ENCODE assay signal across 20 mouse cellular contexts in the genomic region with DNA sequence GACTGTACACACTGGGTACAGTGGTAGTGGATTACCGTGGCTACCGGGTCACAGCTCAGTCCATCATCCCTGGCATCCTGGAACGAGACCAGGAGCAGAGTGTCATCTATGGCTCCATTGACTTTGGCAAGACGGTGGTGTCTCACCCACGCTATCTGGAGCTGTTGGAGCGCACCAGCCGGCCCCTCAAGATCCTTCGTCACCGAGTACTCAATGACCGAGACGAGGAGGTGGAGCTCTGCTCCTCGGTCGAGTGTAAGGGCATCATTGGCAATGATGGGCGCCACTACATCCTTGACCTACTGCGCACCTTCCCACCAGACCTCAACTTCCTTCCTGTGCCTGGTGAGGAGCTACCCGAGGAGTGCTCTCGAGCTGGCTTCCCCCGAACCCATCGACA.
"Had no signal": no experiment of that assay in that cellular context is flagged by ENCODE, and none has a peak within 500 bp of the region (broad histone marks: within the 10 kb centered on the region; RNA-seq: fewer than 3 reads in every experiment).

No protein-coding gene starts in this region.

- H3K4me3 ChIP-seq: liver, embryonic 12.5 days; lung, embryonic 15.5 days; midbrain, embryonic 13.5 days; midbrain, embryonic 15.5 days; neural tube, embryonic 12.5 days had no signal

- H3K27ac ChIP-seq: liver, embryonic 12.5 days; liver, embryonic 14.5 days; lung, embryonic 15.5 days; macrophage; midbrain, embryonic 13.5 days; midbrain, embryonic 15.5 days; neural tube, embryonic 12.5 days had no signal

- H3K9ac ChIP-seq: liver, embryonic 12.5 days; liver, embryonic 14.5 days; lung, embryonic 15.5 days; midbrain, embryonic 13.5 days; midbrain, embryonic 15.5 days; neural tube, embryonic 12.5 days had no signal

- H3K4me1 ChIP-seq: liver, embryonic 12.5 days; lung, embryonic 15.5 days; midbrain, embryonic 13.5 days; midbrain, embryonic 15.5 days; neural tube, embryonic 12.5 days had no signal

- H3K27me3 ChIP-seq: liver, embryonic 12.5 days; lung, embryonic 15.5 days; midbrain, embryonic 13.5 days; midbrain, embryonic 15.5 days; neural tube, embryonic 12.5 days had no signal

- H3K9me3 ChIP-seq: lung, embryonic 15.5 days; midbrain, embryonic 13.5 days; midbrain, embryonic 15.5 days; neural tube, embryonic 12.5 days had no signal

- H3K4me2 ChIP-seq: liver, embryonic 12.5 days; lung, embryonic 15.5 days; midbrain, embryonic 11.5 days; midbrain, embryonic 13.5 days; midbrain, embryonic 15.5 days; neural tube, embryonic 12.5 days had no signal

- ATAC-seq: liver, embryonic 12.5 days; lung, postnatal 0 days; midbrain, embryonic 13.5 days; midbrain, embryonic 15.5 days had no signal

- DNase-seq: lung, adult 2 months; lung, postnatal 14 days; lung, postnatal 36 days; retina, postnatal 1 day; right cerebral cortex, adult 18-20 months; right cerebral cortex, postnatal 25 days; right cerebral cortex, postnatal 4 days; spleen, adult 18-20 months; thymus, adult 2 months; thymus, postnatal 25 days; thymus, postnatal 4 days had no signal
